Mouse (Mus musculus) MEL (cell line): ENCODE results near the gene Rpl13a. TPM values are rescaled to one million over a fixed set of nuclear protein-coding genes. Genes with fewer than 3 reads are reported as not detected.

Experiments
- DNase-seq: peaks from one replicate; pipeline ENCODE4 v3.0.0; 2011; ENCODE audit warnings: low read depth, low spot score
- H3K27ac ChIP-seq: 2 replicates; pipeline ENCODE4 v1.5.1; 2012; ENCODE audit warnings: low read depth, mild to moderate bottlenecking, control low read depth, low read length, moderate library complexity; ENCODE audit not compliant: control insufficient read depth
- H3K27me3 ChIP-seq, 2 experiments: fragments of 150-350 bp in 1 of 2; sonication (generic) in 1 of 2; 2 replicates each; pipeline ENCODE4 v1.6.1; 2012; ENCODE audit warnings: low read length in 2 of 2, mild to moderate bottlenecking in 2 of 2, improper control_type of control experiment in 1 of 2, moderate library complexity in 1 of 2; ENCODE audit not compliant: insufficient read depth in 2 of 2, control insufficient read depth in 1 of 2
- H3K36me3 ChIP-seq, 2 experiments: 2 replicates each; pipeline ENCODE4 v1.6.1; 2012 to 2014; ENCODE audit warnings: low read length in 2 of 2, improper control_type of control experiment in 1 of 2, inconsistent platforms in 1 of 2, mild to moderate bottlenecking in 1 of 2; ENCODE audit not compliant: insufficient read depth in 2 of 2, control insufficient read depth in 1 of 2
- H3K4me1 ChIP-seq, 2 experiments: fragments of 150-350 bp in 1 of 2; sonication (generic) in 1 of 2; 2 replicates each; pipeline ENCODE4 v1.6.1; 2012; ENCODE audit warnings: low read length in 2 of 2, improper control_type of control experiment in 1 of 2, mild to moderate bottlenecking in 1 of 2; ENCODE audit not compliant: insufficient read depth in 2 of 2, control insufficient read depth in 1 of 2
- H3K4me3 ChIP-seq, 2 experiments: fragments of 150-350 bp in 1 of 2; sonication (generic) in 1 of 2; 2 replicates each; pipeline ENCODE4 v1.5.1; 2012; ENCODE audit warnings: low read depth in 2 of 2, low read length in 2 of 2, mild to moderate bottlenecking in 2 of 2, moderate library complexity in 2 of 2, control low read depth in 1 of 2, improper control_type of control experiment in 1 of 2; ENCODE audit not compliant: control insufficient read depth in 1 of 2, insufficient read depth in 1 of 2
- H3K79me2 ChIP-seq: 2 replicates; pipeline ENCODE4 v1.6.1; 2012; ENCODE audit warnings: mild to moderate bottlenecking, low read length, moderate library complexity; ENCODE audit not compliant: control insufficient read depth, poor library complexity, insufficient read depth
- H3K9ac ChIP-seq: 2 replicates; pipeline ENCODE4 v1.6.1; 2012; ENCODE audit warnings: low read depth, mild to moderate bottlenecking, control low read depth, low read length, moderate library complexity; ENCODE audit not compliant: control insufficient read depth, poor library complexity, severe bottlenecking
- H3K9me3 ChIP-seq: fragments of 150-350 bp; sonication (generic); replicated peaks from 2 replicates; pipeline ENCODE4 v1.6.1; 2012; ENCODE audit warnings: mild to moderate bottlenecking, low read length, improper control_type of control experiment, moderate library complexity; ENCODE audit not compliant: insufficient read depth
- CTCF ChIP-seq, 3 experiments: IDR thresholded peaks in 2 of 3; conservative IDR thresholded peaks in 1 of 3; 2 replicates each; pipeline ENCODE4 v1.5.1; 2011 to 2012; ENCODE audit warnings: low read length in 3 of 3, low read depth in 2 of 3, mild to moderate bottlenecking in 2 of 3, improper control_type of control experiment in 1 of 3, inconsistent platforms in 1 of 3, mixed read lengths in 1 of 3, moderate library complexity in 1 of 3; ENCODE audit not compliant: control insufficient read depth in 1 of 3, insufficient read depth in 1 of 3, poor library complexity in 1 of 3, severe bottlenecking in 1 of 3
- GATA1 ChIP-seq: IDR thresholded peaks from 2 replicates; pipeline ENCODE4 v1.6.1; 2011; ENCODE audit warnings: low read depth, low read length, improper control_type of control experiment
- HCFC1 ChIP-seq: IDR thresholded peaks from 2 replicates; pipeline ENCODE4 v1.6.1; 2012; ENCODE audit warnings: low read depth, mild to moderate bottlenecking, inconsistent platforms, low read length, improper control_type of control experiment, moderate library complexity
- MAZ ChIP-seq: IDR thresholded peaks from 2 replicates; pipeline ENCODE4 v1.6.1; 2012; ENCODE audit warnings: low read depth, mild to moderate bottlenecking, inconsistent platforms, low read length, improper control_type of control experiment
- MEF2A ChIP-seq: IDR thresholded peaks from 2 replicates; pipeline ENCODE4 v1.6.1; 2014; ENCODE audit warnings: low read depth, mild to moderate bottlenecking, inconsistent platforms, low read length, improper control_type of control experiment; ENCODE audit not compliant: poor library complexity, insufficient replicate concordance, severe bottlenecking; ENCODE audit errors: extremely low read depth
- MXI1 ChIP-seq: IDR thresholded peaks from 2 replicates; pipeline ENCODE4 v1.6.1; 2011; ENCODE audit warnings: mild to moderate bottlenecking, low read depth, low read length, improper control_type of control experiment
- MYB ChIP-seq: IDR thresholded peaks from 2 replicates; pipeline ENCODE4 v1.6.1; 2011; ENCODE audit warnings: mild to moderate bottlenecking, low read depth, low read length, improper control_type of control experiment
- POLR2A ChIP-seq, 2 experiments: IDR thresholded peaks; 2 replicates each; pipeline ENCODE4 v1.6.1; 2011 to 2012; ENCODE audit warnings: low read length in 2 of 2, mild to moderate bottlenecking in 2 of 2, control low read depth in 1 of 2, improper control_type of control experiment in 1 of 2, low read depth in 1 of 2, moderate library complexity in 1 of 2; ENCODE audit not compliant: control insufficient read depth in 1 of 2, insufficient read depth in 1 of 2, poor library complexity in 1 of 2
- POLR2AphosphoS2 ChIP-seq: IDR thresholded peaks from 2 replicates; pipeline ENCODE4 v1.6.1; 2011; ENCODE audit warnings: low read length, improper control_type of control experiment
- POLR2AphosphoS5 ChIP-seq: IDR thresholded peaks from 2 replicates; pipeline ENCODE4 v1.6.1; 2012; ENCODE audit warnings: low read depth, borderline replicate concordance, mild to moderate bottlenecking, inconsistent platforms, low read length, moderate library complexity, mixed read lengths
- RCOR1 ChIP-seq: IDR thresholded peaks from 2 replicates; pipeline ENCODE4 v1.6.1; 2012; ENCODE audit warnings: low read depth, mild to moderate bottlenecking, inconsistent platforms, low read length, improper control_type of control experiment
- SMC3 ChIP-seq: IDR thresholded peaks from 2 replicates; pipeline ENCODE4 v1.6.1; 2011; ENCODE audit warnings: low read depth, low read length, improper control_type of control experiment
- TBP ChIP-seq: IDR thresholded peaks from 2 replicates; pipeline ENCODE4 v1.8.0; 2011; ENCODE audit warnings: low read depth, low read length, improper control_type of control experiment
- USF1 ChIP-seq: IDR thresholded peaks from 2 replicates; pipeline ENCODE4 v1.6.1; 2014; ENCODE audit warnings: low read depth, mild to moderate bottlenecking, inconsistent platforms, low read length, improper control_type of control experiment, moderate library complexity
- polyA plus RNA-seq, 2 experiments: library from polyadenylated mRNA; stranded (reverse) in 1 of 2; unstranded in 1 of 2; fragments of >175 nt in 1 of 2; fragments of >200 nt in 1 of 2; gene quantifications; 2 replicates each; pipeline versions ENCODE4 v1.2.1 to v1.2.4; 2012; ENCODE audit warnings: low replicate concordance in 2 of 2, low read depth in 1 of 2; ENCODE audit not compliant: insufficient read length in 2 of 2, insufficient read depth in 1 of 2, missing spikeins in 1 of 2
- total RNA-seq: library from RNA; depleted of rRNA; stranded (reverse); fragments of 300-350 nt; gene quantifications from 2 replicates; pipeline ENCODE4 v1.2.3, GENCODE M21; 2012

The Rpl13a gene
- total and polyA plus RNA-seq, 3 experiments: 2,091 to 3,727 (median 3,160) TPM

- Histone ChIP-seq H3K79me2 (peaks cover 68% of the 10 kb centered on the region), H3K27me3 (no peaks in the 10 kb centered on the region), H3K4me1 (peaks cover 0 to 25% of the 10 kb centered on the region in 2 experiments; a peak in 2 of 4 replicates), H3K9me3 (no peaks in the 10 kb centered on the region), H3K9ac (peak overlapping the region; percentile 97), H3K27ac (peak overlapping the region; percentile 93)
- TF ChIP-seq POLR2A (IDR thresholded peaks at IDR 0.05; ENCODE audit: control insufficient read depth in 1 of 2, insufficient read depth in 1 of 2, low read depth in 1 of 2, low read length in 2 of 2, poor library complexity in 1 of 2) (peak in 1 of 2 experiments; percentile 26; a peak in 2 of 4 replicates), POLR2AphosphoS5 (no peak), TBP (peak; percentile 89)
- TF ChIP-seq, all 39 proteins: peak for 2
- peak; percentile 90 for DNase-seq
- H3K36me3 ChIP-seq: peaks cover 14 to 19% of the 10 kb centered on the region in 2 experiments
- H3K4me3 ChIP-seq: peak overlapping the region; percentile 87 to 91; a peak in 3 of 4 replicates
These were observed 3.4 kb downstream of the Rpl13a start for GRCm38 (mm10) chr7:45125144-45125600.

GRCm38 (mm10) chr7:45124224-45125143 is 4.1 kb downstream of the Rpl13a start, which contains the start of gene Rps11:
Gene Rps11, minus strand, starts transcription at chr7:45124439.
- Histone ChIP-seq H3K27ac (peak within 1 kb of the TSS; percentile 93), H3K9me3 (no peaks in the 10 kb centered on the region), H3K4me3 (peak within 1 kb of the TSS; percentile 68 to 87), H3K4me1 (peaks cover 0 to 22% of the 10 kb centered on the region in 2 experiments; a peak in 2 of 4 replicates), H3K79me2 (peaks cover 63% of the 10 kb centered on the region), H3K9ac (peak within 1 kb of the TSS; percentile 97), H3K27me3 (no peaks in the 10 kb centered on the region), H3K36me3 (peaks cover 14 to 17% of the 10 kb centered on the region in 2 experiments)
- peak; percentile 100 for DNase-seq
- TF ChIP-seq USF1 (no peak), CTCF (IDR thresholded peaks at IDR 0.05 in 2 of 3, conservative IDR thresholded peaks at IDR 0.05 in 1 of 3; ENCODE audit: control insufficient read depth in 1 of 3, insufficient read depth in 1 of 3, low read depth in 2 of 3, low read length in 3 of 3, poor library complexity in 1 of 3, severe bottlenecking in 1 of 3) (peak in 1 of 3 experiments; percentile 35; a peak in 2 of 6 replicates), TBP (peak; percentile 83), POLR2A (IDR thresholded peaks at IDR 0.05; ENCODE audit: control insufficient read depth in 1 of 2, insufficient read depth in 1 of 2, low read depth in 1 of 2, low read length in 2 of 2, poor library complexity in 1 of 2) (peak; percentile 66 to 92; a peak in 3 of 4 replicates), POLR2AphosphoS5 (peak; percentile 86; the same call in 1 of the 2 replicates), RCOR1 (no peak), POLR2AphosphoS2 (no peak)

- Histone ChIP-seq H3K36me3 (peaks cover 14 to 17% of the 10 kb centered on the region in 2 experiments), H3K79me2 (peaks cover 53% of the 10 kb centered on the region), H3K9me3 (no peaks in the 10 kb centered on the region)
- TF ChIP-seq GATA1 (no peak), HCFC1 (no peak), POLR2A (IDR thresholded peaks at IDR 0.05; ENCODE audit: control insufficient read depth in 1 of 2, insufficient read depth in 1 of 2, low read depth in 1 of 2, low read length in 2 of 2, poor library complexity in 1 of 2) (peak; percentile 25 to 55; a peak in 2 of 4 replicates), MYB (no peak), MXI1 (no peak), MAZ (no peak), TBP (0 out of 2 replicates have a peak, but pooled peaks have one; percentile 17), SMC3 (no peak), MEF2A (no peak)
- TF ChIP-seq, all 39 proteins: peak for 2
- H3K27me3 ChIP-seq: no peaks in the 10 kb centered on the region
- H3K27ac ChIP-seq: peak overlapping the region; percentile 80
- peak overlapping the region; percentile 68 to 84 for H3K4me3 ChIP-seq
- H3K9ac ChIP-seq: peak overlapping the region; percentile 91
- peak; percentile 67 for DNase-seq
- peaks cover 0 to 22% of the 10 kb centered on the region in 2 experiments; a peak in 2 of 4 replicates for H3K4me1 ChIP-seq
These were observed 5.4 kb downstream of the Rpl13a start for GRCm38 (mm10) chr7:45123186-45123570.
